In the genomic region with DNA sequence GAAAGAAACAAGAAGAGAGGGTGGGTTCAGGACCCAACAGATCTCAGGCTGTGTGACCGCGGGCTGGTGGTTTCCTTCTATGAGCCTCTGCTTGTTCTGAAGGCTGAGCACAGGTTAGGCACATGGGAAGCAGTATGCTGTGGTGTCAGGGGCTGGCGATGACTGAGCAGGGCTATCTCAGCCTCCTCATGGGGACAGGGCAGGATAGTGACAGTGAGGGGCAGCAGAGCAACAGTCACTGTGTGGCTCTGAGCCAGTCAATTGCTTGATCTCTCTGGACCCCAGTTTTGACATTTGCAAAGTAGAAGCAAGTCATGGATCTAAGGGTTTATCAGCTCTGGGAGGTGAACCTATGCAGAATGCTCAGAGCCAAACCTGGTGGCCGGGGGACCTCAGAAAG, we compare ENCODE assay signal across 17 mouse cellular contexts. TPM values are rescaled to one million over a fixed set of nuclear protein-coding genes. Genes with fewer than 3 reads are reported as not detected.
"Had no signal": no experiment of that assay in that cellular context is flagged by ENCODE, and none has a peak within 500 bp of the region (broad histone marks: within the 10 kb centered on the region; RNA-seq: fewer than 3 reads in every experiment).

No protein-coding gene starts in this region.

- H3K4me3 ChIP-seq: layer of hippocampus, adult 2 months; liver, embryonic 13.5 days; midbrain, embryonic 10.5 days; midbrain, embryonic 13.5 days; myocyte had no signal

- H3K9ac ChIP-seq: liver, embryonic 13.5 days; lung, embryonic 14.5 days; midbrain, embryonic 13.5 days had no signal

- DNase-seq: kidney, adult 2 months; kidney, postnatal 25 days; layer of hippocampus, adult 9-11 months; liver, embryonic 13.5 days; lung, embryonic 14.5 days; thymus, adult 18-20 months; thymus, postnatal 36 days had no signal

- H3K4me1 ChIP-seq: liver, embryonic 13.5 days had no signal

- H3K9me3 ChIP-seq: liver, embryonic 13.5 days; megakaryocyte, embryonic 14.5 days; midbrain, embryonic 10.5 days; midbrain, embryonic 13.5 days had no signal

- ATAC-seq: intestine, postnatal 0 days; lung, postnatal 0 days; midbrain, embryonic 13.5 days; midbrain, embryonic 16.5 days had no signal

- H3K4me2 ChIP-seq: liver, embryonic 13.5 days; lung, embryonic 14.5 days; midbrain, embryonic 13.5 days had no signal

- H3K36me3 ChIP-seq: liver, embryonic 13.5 days; midbrain, embryonic 10.5 days; midbrain, embryonic 13.5 days had no signal

- H3K27ac ChIP-seq: kidney, postnatal 0 days; liver, embryonic 13.5 days; midbrain, embryonic 10.5 days; midbrain, embryonic 13.5 days had no signal

RNA-seq across cellular contexts. Expression of a gene that starts 1.8 kb away (rescaled TPM):
- total RNA-seq: monocyte, adult 5-6 weeks had no signal
- polyA plus RNA-seq: myocyte had no signal

RNA-seq across cellular contexts. Expression of a gene that starts 5.1 kb away (rescaled TPM):
- total RNA-seq: monocyte, adult 5-6 weeks had no signal
- polyA plus RNA-seq: myocyte had no signal

RNA-seq across cellular contexts. Expression of a gene that starts 7.5 kb away (rescaled TPM):
- total RNA-seq: monocyte, adult 5-6 weeks had no signal
- polyA plus RNA-seq: myocyte had no signal

RNA-seq across cellular contexts. Expression of a gene that starts 55.3 kb away (rescaled TPM):
- total RNA-seq: monocyte, adult 5-6 weeks had no signal
